Mouse (Mus musculus): ENCODE results near the gene Serinc3. TPM values are rescaled to one million over a fixed set of nuclear protein-coding genes. Genes with fewer than 3 reads are reported as not detected.
A peak's percentile ranks its signal among the peaks of the same experiment; 100 is the strongest.

The Serinc3 gene
- total RNA-seq (2021), result 100 to 1,000 TPM; 284 to 364 TPM
- long read RNA-seq, experiment 1, transcript Serinc3-201 (10 exons, 3,683 nt), result major isoform, 206 of 223 reads
- long read RNA-seq, experiment 1, partial matches to known transcripts, result 7 of 223 reads
- long read RNA-seq, experiment 1, other reads (novel, unspliced or antisense), result 10 of 223 reads
- long read RNA-seq, experiment 2, transcript Serinc3-201 (10 exons, 3,683 nt), result major isoform, 83 of 104 reads
- long read RNA-seq, experiment 2, partial matches to known transcripts, result 10 of 104 reads
- long read RNA-seq, experiment 2, other reads (novel, unspliced or antisense), result 11 of 104 reads

- peak; percentile 99 to 100 for DNase-seq
These were observed at the start of gene Serinc3 for GRCm38 (mm10) chr2:163644575-163645385. Gene Serinc3, minus strand, starts transcription at chr2:163645131.

GRCm38 (mm10) chr2:163693716-163694314 lies 48.9 kb upstream of the Serinc3 start:
- DNase-seq, result peak; percentile 70 to 78

GRCm38 (mm10) chr2:163692873-163693612 lies 48.1 kb upstream of the Serinc3 start:
- DNase-seq, result peak in 1 of 2 experiments; percentile 54

- DNase-seq, result no peak
These were observed 47.1 kb upstream of the Serinc3 start for GRCm38 (mm10) chr2:163691846-163692605.

- no peak for DNase-seq
These were observed 45.7 kb upstream of the Serinc3 start for GRCm38 (mm10) chr2:163690409-163691304.

- DNase-seq, result no peak
These were observed 44.8 kb upstream of the Serinc3 start for GRCm38 (mm10) chr2:163689771-163690170.

- peak; percentile 51 to 52 for DNase-seq
These were observed 43.4 kb upstream of the Serinc3 start for GRCm38 (mm10) chr2:163688377-163688776.

GRCm38 (mm10) chr2:163686886-163687285 lies 42.0 kb upstream of the Serinc3 start:
- no peak for DNase-seq

GRCm38 (mm10) chr2:163686233-163686632 lies 41.3 kb upstream of the Serinc3 start:
- no peak for DNase-seq

GRCm38 (mm10) chr2:163685761-163686200 lies 40.9 kb upstream of the Serinc3 start:
- DNase-seq, result peak; percentile 79 to 86

- peak in 1 of 2 experiments; percentile 47 for DNase-seq
These were observed 40.4 kb upstream of the Serinc3 start for GRCm38 (mm10) chr2:163685287-163685686.

- DNase-seq, result no peak
These were observed 37.4 kb upstream of the Serinc3 start for GRCm38 (mm10) chr2:163682344-163682743.

GRCm38 (mm10) chr2:163676745-163677144 lies 31.8 kb upstream of the Serinc3 start:
- DNase-seq, result peak in 1 of 2 experiments; percentile 36

- DNase-seq, result no peak
These were observed 31.4 kb upstream of the Serinc3 start for GRCm38 (mm10) chr2:163676321-163676720.

GRCm38 (mm10) chr2:163675662-163676061 lies 30.7 kb upstream of the Serinc3 start:
- peak in 1 of 2 experiments; percentile 41 for DNase-seq

GRCm38 (mm10) chr2:163675144-163675619 lies 30.3 kb upstream of the Serinc3 start:
- peak; percentile 46 to 64 for DNase-seq

- no peak for DNase-seq
These were observed 29.5 kb upstream of the Serinc3 start for GRCm38 (mm10) chr2:163674397-163674796.

GRCm38 (mm10) chr2:163670872-163671594 lies 26.1 kb upstream of the Serinc3 start:
- DNase-seq, result peak; percentile 53 to 60

GRCm38 (mm10) chr2:163667045-163667444 lies 22.1 kb upstream of the Serinc3 start:
- no peak for DNase-seq
